Mouse (Mus musculus): Measurements from ENCODE around the gene Ccdc9. TPM values are rescaled to one million over a fixed set of nuclear protein-coding genes. Genes with fewer than 3 reads are reported as not detected.

The Ccdc9 gene
- 28.7 and 34.8 TPM in 2 replicates for polyA plus RNA-seq (2016; fragmentation: Nextera tagmentation; extraction: Ambion mirVana)

DNA sequence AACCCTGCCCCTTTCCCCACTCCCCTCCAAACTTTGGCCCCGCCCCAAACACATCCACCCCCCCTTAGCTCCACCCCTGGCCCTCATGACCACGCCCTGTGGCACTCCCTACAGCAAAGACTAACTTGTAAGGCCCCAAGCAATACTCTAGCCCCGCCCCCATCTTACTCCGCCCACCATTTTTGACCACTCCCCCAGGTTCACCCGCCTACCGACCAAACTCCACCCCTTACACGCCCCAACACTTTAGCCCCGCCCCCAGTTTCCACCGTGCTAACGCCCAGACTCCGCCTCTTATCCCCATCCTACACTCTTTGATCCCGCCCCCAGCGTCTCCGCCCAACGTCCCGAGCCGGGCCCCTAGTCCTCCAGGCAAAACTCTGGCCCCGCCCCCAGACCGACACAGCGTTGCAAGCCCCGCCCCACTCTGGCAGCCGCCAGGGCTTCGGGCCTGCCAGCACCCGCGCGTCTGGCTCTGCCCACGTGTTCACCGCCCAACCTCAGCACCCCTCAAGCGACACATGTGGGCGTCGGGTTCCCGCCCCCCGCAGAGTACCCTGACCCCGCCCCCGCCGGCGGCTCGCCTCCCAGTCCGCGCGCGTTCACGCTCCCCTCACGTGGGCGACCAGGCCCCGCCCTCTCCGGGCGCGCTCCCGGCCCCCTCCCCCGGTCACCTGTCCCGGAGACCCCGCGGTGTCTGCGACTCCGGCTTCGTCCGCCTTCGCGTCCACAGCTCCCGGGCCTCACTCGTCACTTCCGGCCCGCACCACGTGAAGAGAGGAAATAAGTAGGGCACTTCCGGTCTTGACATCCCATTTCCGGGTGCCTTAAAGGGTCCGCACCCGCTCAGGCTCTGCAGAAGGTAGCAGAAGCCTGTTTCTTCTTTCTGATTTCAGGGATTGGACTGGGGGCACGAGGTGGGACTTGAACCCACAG is at the start of gene Ccdc9:
Gene Ccdc9, minus strand, starts transcription at position 770 of the 936 bp plus-strand sequence.
- peak; percentile 99 for DNase-seq (ENCODE audit: extremely low spot score, low spot score)
- Histone ChIP-seq H3K9me3 (no peaks in the 10 kb centered on the region), H3K4me3 (peak within 1 kb of the TSS; percentile 74), H3K27me3 (ENCODE audit: poor library complexity, severe bottlenecking) (no peaks in the 10 kb centered on the region), H3K36me3 (replicated peaks) (peaks cover 35% of the 10 kb centered on the region), H3K27ac (peak within 1 kb of the TSS; percentile 97), H3K4me1 (peaks cover 20% of the 10 kb centered on the region)
- under 1% methylated on average over 70 of the region's 70 CpGs for WGBS

DNA sequence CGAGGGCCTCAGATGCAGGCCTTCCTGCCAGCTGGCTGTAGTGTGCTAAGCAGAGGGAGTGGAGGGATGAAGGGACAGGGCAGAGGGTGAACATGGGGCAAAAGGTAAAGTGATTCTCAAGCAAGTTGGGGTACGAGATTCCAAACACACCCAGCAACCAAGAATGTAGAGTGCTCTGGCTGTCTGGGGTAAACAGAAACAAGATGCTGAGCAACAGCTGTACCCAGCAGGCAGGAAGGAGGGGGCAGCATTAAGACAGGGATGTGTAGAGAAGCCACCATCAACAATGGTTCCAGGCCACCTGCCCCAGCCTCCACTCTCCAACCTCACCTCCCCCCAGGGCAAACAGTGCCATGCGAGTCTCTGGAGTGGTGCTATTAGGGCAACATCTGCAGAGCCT is 42.6 kb upstream of the Ccdc9 start:
- no peak overlapping the region for H3K4me3 ChIP-seq
- no peaks in the 10 kb centered on the region for H3K9me3 ChIP-seq
- 85% methylated on average over 3 of the region's 3 CpGs for WGBS
- H3K27me3 ChIP-seq (ENCODE audit: poor library complexity, severe bottlenecking) = no peaks in the 10 kb centered on the region
- H3K27ac ChIP-seq = no peak overlapping the region
- DNase-seq (ENCODE audit: extremely low spot score, low spot score) = no peak
- H3K4me1 ChIP-seq = peaks cover 9% of the 10 kb centered on the region; the same call in 1 of the 2 replicates
- H3K36me3 ChIP-seq (replicated peaks) = peaks cover 100% of the 10 kb centered on the region

DNA sequence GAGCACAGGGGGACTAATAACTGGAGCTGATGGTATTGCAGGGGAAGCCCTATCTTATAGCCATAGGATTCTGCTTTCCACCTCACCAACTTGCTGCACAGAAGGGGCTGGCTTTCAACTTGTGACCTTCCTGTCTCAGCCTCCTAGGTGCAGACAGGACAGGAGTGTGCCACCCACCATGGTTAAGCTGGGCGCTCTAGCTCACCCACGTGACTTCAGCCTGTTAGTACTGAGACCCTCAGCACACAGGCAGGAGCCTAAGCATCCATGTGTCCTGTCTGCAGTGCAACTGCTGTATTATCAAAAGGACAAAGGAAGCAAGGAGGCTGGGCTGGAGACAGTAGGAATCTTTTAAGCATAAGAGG is 40.0 kb upstream of the Ccdc9 start:
- WGBS = 91% methylated on average over 2 of the region's 2 CpGs
- peaks cover 9% of the 10 kb centered on the region; the same call in 1 of the 2 replicates for H3K4me1 ChIP-seq
- peak overlapping the region; percentile 30; the same call in 1 of the 2 replicates for H3K27ac ChIP-seq
- no peak overlapping the region for H3K4me3 ChIP-seq
- no peaks in the 10 kb centered on the region for H3K9me3 ChIP-seq
- H3K36me3 ChIP-seq (replicated peaks) = peaks cover 81% of the 10 kb centered on the region
- DNase-seq (ENCODE audit: extremely low spot score, low spot score) = no peak
- no peaks in the 10 kb centered on the region for H3K27me3 ChIP-seq (ENCODE audit: poor library complexity, severe bottlenecking)

DNA sequence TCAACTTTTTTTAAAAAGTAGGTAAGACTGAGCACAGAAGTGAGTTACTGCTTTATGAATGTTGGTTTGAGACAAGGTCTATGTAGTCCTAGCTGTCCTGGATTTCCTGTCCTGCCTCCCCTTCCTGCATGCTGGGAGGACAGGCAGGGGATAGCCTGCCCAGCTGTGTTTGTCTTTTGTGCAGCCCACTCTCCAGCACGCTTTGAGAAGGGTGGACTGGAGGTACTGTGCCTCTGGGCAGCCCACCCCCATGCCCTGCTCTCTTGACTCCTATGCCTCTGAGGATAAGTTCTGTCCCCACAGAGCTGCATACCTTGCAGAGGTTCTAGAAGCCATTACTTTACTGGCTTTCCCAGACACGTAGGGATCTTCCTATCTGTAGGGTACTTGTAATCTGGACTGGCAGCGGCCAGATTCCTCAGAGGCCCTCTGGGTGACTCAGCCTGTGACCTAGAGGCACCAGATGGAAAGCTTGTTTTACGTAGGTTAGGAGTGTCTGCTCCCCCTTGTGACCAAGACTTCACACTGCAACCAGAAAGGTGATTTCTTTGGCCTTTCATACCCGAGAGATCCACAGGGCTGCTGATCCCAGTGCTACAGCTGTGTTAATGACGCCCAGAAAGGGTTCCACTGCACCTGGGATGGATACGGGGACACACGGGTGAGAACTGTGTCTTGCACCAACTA is 39.5 kb upstream of the Ccdc9 start:
- peak; percentile 60 for DNase-seq (ENCODE audit: extremely low spot score, low spot score)
- no peaks in the 10 kb centered on the region for H3K27me3 ChIP-seq (ENCODE audit: poor library complexity, severe bottlenecking)
- 41% methylated on average over 8 of the region's 8 CpGs for WGBS
- no peaks in the 10 kb centered on the region for H3K9me3 ChIP-seq
- peaks cover 76% of the 10 kb centered on the region for H3K36me3 ChIP-seq (replicated peaks)
- H3K4me3 ChIP-seq = no peak overlapping the region
- H3K27ac ChIP-seq = peak overlapping the region; percentile 69
- H3K4me1 ChIP-seq = peaks cover 9% of the 10 kb centered on the region; the same call in 1 of the 2 replicates

DNA sequence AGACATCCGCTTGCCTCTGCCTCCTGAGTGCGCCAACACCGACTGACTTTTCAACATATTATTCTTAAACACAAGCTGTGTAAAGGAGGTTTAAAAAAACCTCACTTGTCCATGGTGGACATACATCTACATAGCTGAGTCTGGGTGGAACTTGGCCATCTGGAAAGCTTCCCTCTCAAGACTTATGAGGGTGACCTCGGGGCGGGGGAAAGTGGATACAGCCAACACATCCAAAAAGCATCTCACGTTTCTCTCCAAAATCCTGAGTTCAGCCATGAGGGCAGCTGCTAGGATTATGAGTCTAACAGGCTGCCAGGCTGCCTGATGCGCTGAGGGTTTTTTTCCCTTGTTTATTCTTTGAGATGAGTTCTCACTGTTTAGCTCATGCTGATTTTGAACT is 38.1 kb upstream of the Ccdc9 start:
- WGBS = 90% methylated on average over 7 of the region's 7 CpGs
- H3K27ac ChIP-seq = no peak overlapping the region
- DNase-seq (ENCODE audit: extremely low spot score, low spot score) = no peak
- peaks cover 9% of the 10 kb centered on the region; the same call in 1 of the 2 replicates for H3K4me1 ChIP-seq
- H3K9me3 ChIP-seq = no peaks in the 10 kb centered on the region
- H3K4me3 ChIP-seq = no peak overlapping the region
- H3K36me3 ChIP-seq (replicated peaks) = peaks cover 70% of the 10 kb centered on the region
- H3K27me3 ChIP-seq (ENCODE audit: poor library complexity, severe bottlenecking) = no peaks in the 10 kb centered on the region

DNA sequence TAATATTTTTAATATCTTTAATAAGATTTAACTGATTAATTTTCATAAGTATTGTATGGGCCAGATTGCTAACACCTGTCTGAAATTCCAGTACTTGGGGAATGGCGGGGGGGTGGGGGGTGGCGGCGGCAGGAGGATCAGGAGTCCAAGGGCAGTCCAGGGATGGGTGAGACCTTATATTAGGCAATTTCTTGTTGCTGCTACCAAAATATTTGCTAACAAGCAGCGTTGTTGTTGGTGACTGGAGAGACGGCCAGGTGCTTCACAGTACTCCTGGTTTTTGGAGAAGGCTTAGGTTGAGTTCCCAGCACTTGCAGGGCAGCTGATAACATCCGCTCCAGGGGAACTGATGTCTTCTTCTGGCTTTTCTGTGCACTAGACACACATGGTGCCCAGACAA is 33.9 kb upstream of the Ccdc9 start:
- 86% methylated on average over 6 of the region's 6 CpGs for WGBS
- DNase-seq (ENCODE audit: extremely low spot score, low spot score) = no peak
- Histone ChIP-seq H3K4me3 (no peak overlapping the region), H3K9me3 (no peaks in the 10 kb centered on the region), H3K36me3 (replicated peaks) (peaks cover 52% of the 10 kb centered on the region), H3K4me1 (peaks cover 2% of the 10 kb centered on the region; the same call in 1 of the 2 replicates), H3K27me3 (ENCODE audit: poor library complexity, severe bottlenecking) (no peaks in the 10 kb centered on the region), H3K27ac (no peak overlapping the region)

DNA sequence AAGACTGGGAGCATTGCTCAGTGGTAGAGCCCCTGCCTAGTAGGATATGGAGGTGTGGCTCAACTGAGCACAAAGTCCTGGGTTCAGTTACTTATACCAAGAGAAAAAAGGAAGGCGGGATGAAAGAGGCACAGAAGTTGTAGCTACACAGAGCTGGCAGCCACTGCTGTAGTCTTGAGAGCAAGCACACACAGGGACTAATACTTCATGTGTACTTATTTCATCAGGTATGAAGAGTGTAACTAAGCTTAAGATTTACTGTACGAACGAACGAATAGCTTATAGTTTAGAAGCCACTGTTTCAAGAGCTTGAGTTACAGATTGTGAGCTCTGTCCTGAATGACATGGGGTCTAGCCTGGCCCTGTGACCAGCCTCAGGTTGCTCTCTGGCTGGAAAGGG is 32.6 kb upstream of the Ccdc9 start:
- Histone ChIP-seq H3K27me3 (ENCODE audit: poor library complexity, severe bottlenecking) (no peaks in the 10 kb centered on the region), H3K4me3 (no peak overlapping the region), H3K27ac (no peak overlapping the region), H3K36me3 (replicated peaks) (peaks cover 39% of the 10 kb centered on the region), H3K9me3 (no peaks in the 10 kb centered on the region), H3K4me1 (peaks cover 13% of the 10 kb centered on the region)
- no peak for DNase-seq (ENCODE audit: extremely low spot score, low spot score)
- WGBS = 95% methylated on average over 4 of the region's 4 CpGs

DNA sequence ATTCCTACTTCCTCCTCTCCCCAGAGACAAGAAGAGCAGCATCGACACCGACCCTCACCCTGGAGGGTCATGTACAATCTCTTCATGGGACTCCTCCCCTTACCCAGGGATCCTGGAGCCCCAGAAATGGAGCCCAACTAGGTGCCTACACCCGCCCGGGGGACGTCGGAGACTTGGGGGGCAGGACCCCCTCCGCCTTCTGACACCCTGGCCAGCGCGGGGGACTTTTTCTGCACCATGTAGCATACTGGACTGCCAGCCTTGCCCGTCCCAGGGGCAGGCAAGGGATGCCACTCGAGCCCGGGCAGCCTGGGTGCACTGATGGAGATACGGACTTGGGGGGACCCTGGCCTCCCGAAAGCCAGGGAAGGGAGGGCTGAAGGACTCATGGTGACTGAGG is 30.5 kb upstream of the Ccdc9 start:
- no peaks in the 10 kb centered on the region for H3K9me3 ChIP-seq
- WGBS = 89% methylated on average over 14 of the region's 14 CpGs
- peaks cover 32% of the 10 kb centered on the region for H3K36me3 ChIP-seq (replicated peaks)
- H3K27ac ChIP-seq = no peak overlapping the region
- no peaks in the 10 kb centered on the region for H3K27me3 ChIP-seq (ENCODE audit: poor library complexity, severe bottlenecking)
- no peak for DNase-seq (ENCODE audit: extremely low spot score, low spot score)
- no peak overlapping the region for H3K4me3 ChIP-seq
- H3K4me1 ChIP-seq = peaks cover 34% of the 10 kb centered on the region

DNA sequence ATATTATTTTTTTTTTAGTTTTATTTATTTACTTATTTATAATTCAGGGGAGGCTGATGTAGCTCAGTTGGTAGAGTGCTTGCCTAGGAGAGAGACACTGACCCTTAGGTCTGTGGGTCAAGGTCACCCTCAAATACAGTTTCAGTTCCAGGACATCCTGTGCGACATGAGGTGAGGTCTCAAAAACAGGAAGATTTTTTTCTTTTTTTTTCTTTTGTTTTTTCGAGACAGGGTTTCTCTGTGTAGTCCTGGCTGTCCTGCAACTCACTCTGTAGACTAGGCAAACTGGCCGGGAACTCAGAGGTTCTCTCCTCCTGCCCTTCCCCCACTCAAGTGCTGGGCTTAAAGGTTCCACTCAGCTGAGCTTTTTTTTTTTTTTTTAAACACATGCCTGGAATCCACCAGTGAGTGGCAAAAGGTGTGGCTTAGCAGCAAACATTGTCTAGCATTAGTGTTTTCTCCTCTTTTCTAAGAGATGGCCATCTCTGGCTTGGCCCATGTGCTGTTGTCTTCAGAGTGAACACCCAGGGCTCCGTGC is 28.7 kb upstream of the Ccdc9 start:
- DNase-seq (ENCODE audit: extremely low spot score, low spot score) = no peak
- Histone ChIP-seq H3K27ac (no peak overlapping the region), H3K4me1 (peaks cover 52% of the 10 kb centered on the region), H3K27me3 (ENCODE audit: poor library complexity, severe bottlenecking) (peaks cover 11% of the 10 kb centered on the region; the same call in 1 of the 2 replicates), H3K36me3 (replicated peaks) (peaks cover 29% of the 10 kb centered on the region), H3K4me3 (no peak overlapping the region), H3K9me3 (no peaks in the 10 kb centered on the region)
- WGBS = 76% methylated on average over 4 of the region's 4 CpGs

DNA sequence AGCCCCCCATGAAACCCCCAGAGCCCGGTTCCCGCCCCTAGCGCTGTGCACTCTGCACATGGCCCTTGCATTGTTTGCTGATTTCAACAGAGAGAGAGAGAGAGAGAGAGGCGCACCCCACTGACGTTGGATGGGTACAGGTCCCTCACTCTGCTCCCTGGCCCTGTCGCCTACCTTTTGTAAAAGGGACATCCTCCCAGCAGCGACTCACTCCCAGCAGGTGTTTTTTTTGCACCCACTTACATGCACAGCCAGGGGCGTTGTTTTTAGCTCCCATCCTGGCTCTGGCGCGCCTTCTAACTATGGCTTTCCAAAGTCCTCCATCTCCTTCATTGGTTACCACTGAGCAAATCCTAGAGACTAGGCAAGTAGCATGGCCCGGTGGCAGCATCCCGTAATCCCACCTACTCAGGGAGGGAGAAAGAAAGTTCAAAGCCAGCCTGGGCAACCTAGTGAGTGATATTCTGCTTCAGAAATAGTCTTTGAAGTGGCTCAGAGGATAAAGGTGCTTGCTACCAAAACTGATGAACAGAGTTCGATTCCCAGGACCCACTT is 27.7 kb upstream of the Ccdc9 start:
- WGBS = 8% methylated on average over 13 of the region's 13 CpGs
- no peak for DNase-seq (ENCODE audit: extremely low spot score, low spot score)
- peak overlapping the region; percentile 89 for H3K4me3 ChIP-seq
- peak overlapping the region; percentile 99 for H3K27ac ChIP-seq
- peaks cover 23% of the 10 kb centered on the region for H3K36me3 ChIP-seq (replicated peaks)
- peaks cover 62% of the 10 kb centered on the region for H3K4me1 ChIP-seq
- H3K9me3 ChIP-seq = no peaks in the 10 kb centered on the region
- H3K27me3 ChIP-seq (ENCODE audit: poor library complexity, severe bottlenecking) = peaks cover 11% of the 10 kb centered on the region; the same call in 1 of the 2 replicates

DNA sequence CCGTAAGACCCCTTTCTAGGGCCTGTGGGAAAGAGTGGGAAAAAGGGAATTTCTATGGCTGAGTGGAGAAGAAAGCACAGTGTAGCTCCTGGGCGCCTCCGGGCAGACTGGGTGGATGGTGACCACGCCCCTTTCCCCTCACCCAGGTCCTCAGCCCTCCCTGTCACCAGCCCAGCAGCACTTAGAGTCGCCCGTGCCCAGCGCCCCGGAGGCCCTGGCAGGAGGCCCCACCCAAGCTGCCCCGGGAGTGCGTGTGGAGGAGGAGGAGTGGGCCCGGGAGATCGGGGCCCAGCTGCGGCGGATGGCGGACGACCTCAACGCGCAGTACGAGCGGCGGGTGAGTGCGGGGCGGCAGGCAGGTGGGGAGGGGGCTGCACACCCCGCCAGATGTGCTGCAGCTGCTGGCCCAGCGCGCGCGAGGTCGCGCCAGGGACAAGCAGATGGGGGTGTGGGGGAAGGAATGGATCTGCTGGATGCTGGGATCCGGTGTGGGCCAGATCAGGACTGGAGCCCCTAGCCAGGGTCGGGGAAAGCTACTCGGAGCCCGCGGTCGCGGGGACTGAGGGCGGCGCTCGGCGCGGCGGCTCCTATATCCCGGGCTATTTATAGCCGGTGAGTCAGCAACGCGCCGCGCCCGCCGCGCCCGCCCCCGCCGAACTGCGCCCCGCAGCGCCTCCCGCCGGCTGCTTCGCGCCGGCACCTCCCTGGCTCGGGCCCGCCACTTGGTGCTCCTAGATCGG is 27.1 kb upstream of the Ccdc9 start:
- peaks cover 69% of the 10 kb centered on the region for H3K4me1 ChIP-seq
- H3K36me3 ChIP-seq (replicated peaks) = peaks cover 22% of the 10 kb centered on the region
- H3K9me3 ChIP-seq = no peaks in the 10 kb centered on the region
- under 1% methylated on average over 66 of the region's 66 CpGs for WGBS
- peak; percentile 81 for DNase-seq (ENCODE audit: extremely low spot score, low spot score)
- peak overlapping the region; percentile 89 for H3K4me3 ChIP-seq
- peaks cover 11% of the 10 kb centered on the region; the same call in 1 of the 2 replicates for H3K27me3 ChIP-seq (ENCODE audit: poor library complexity, severe bottlenecking)
- peak overlapping the region; percentile 99 for H3K27ac ChIP-seq

All from forebrain, embryonic 10.5 days (tissue).